Mouse (Mus musculus): ENCODE data around the gene Urm1. TPM values are rescaled to one million over a fixed set of nuclear protein-coding genes. Genes with fewer than 3 reads are reported as not detected.

Gene Urm1
- polyA plus RNA-seq, 1 experiment from 2014 or later, result 21.5 TPM

- peak overlapping the region; percentile 87 for H3K27ac ChIP-seq (ENCODE audit: low read depth, low read length)
- peaks cover 16% of the 10 kb centered on the region for H3K4me1 ChIP-seq (ENCODE audit: control insufficient read depth, insufficient read depth, low read length)
- peaks cover 20% of the 10 kb centered on the region for H3K36me3 ChIP-seq (ENCODE audit: control insufficient read depth, insufficient read depth, low read length)
- peak overlapping the region; percentile 95 for H3K9ac ChIP-seq (ENCODE audit: low read length)
- H3K9me3 ChIP-seq (ENCODE audit: control insufficient read depth, low read length), result no peaks in the 10 kb centered on the region
- H3K4me2 ChIP-seq, result peak overlapping the region; percentile 92
- ATAC-seq (ENCODE audit: low FRiP score) (peak; percentile 91), DNase-seq (ENCODE audit: low spot score, missing footprints) (peak; percentile 98)
- WGBS, result 0% methylated on average over 53 of the region's 61 CpGs
- H3K4me3 ChIP-seq (ENCODE audit: low read depth, low read length), result peak overlapping the region; percentile 98
- no peaks in the 10 kb centered on the region for H3K27me3 ChIP-seq (ENCODE audit: control insufficient read depth, insufficient read depth, low read length)
Observed at GRCm38 (mm10) chr2:29889991-29890833, 70.3 kb downstream of the Urm1 start.

- Histone ChIP-seq H3K36me3 (ENCODE audit: control insufficient read depth, insufficient read depth, low read length) (peaks cover 22% of the 10 kb centered on the region), H3K4me1 (ENCODE audit: control insufficient read depth, insufficient read depth, low read length) (peaks cover 16% of the 10 kb centered on the region), H3K9me3 (ENCODE audit: control insufficient read depth, low read length) (no peaks in the 10 kb centered on the region), H3K27me3 (ENCODE audit: control insufficient read depth, insufficient read depth, low read length) (no peaks in the 10 kb centered on the region), H3K4me2 (no peak overlapping the region), H3K27ac (ENCODE audit: low read depth, low read length) (no peak overlapping the region), H3K4me3 (ENCODE audit: low read depth, low read length) (no peak overlapping the region), H3K9ac (ENCODE audit: low read length) (no peak overlapping the region)
- no peak for ATAC-seq (ENCODE audit: low FRiP score)
- DNase-seq (ENCODE audit: low spot score, missing footprints), result no peak
- 90% methylated on average over 6 of the region's 6 CpGs for WGBS
Observed at GRCm38 (mm10) chr2:29891773-29892172, 71.9 kb downstream of the Urm1 start.

Small RNA genes lying within 50 kb of the gene (microRNA-seq; reads per million reads assigned to microRNA genes)
- gene Mir219a-2 (not detected), gene Mir219b (not detected)

Other genes with a start within 250 kb of the Urm1 start
- gene Rapgef1, start 200.4 kb upstream of the Urm1 start, polyA plus RNA-seq (2014; fragmentation: Nextera tagmentation; extraction: Ambion mirVana), result 12.4 and 15.6 TPM in 2 replicates
- not detected in 2 replicates for gene Gm13420, start 68.4 kb upstream of the Urm1 start, polyA plus RNA-seq (2014; fragmentation: Nextera tagmentation; extraction: Ambion mirVana)
- not detected in 2 replicates for gene Gm13547, start 60.8 kb upstream of the Urm1 start, polyA plus RNA-seq (2014; fragmentation: Nextera tagmentation; extraction: Ambion mirVana)
- 32.1 and 35.3 TPM in 2 replicates for gene Coq4, start 32.6 kb upstream of the Urm1 start, polyA plus RNA-seq (2014; fragmentation: Nextera tagmentation; extraction: Ambion mirVana)
- 25.9 and 29.1 TPM in 2 replicates for gene Trub2, start 31.6 kb upstream of the Urm1 start, polyA plus RNA-seq (2014; fragmentation: Nextera tagmentation; extraction: Ambion mirVana)
- gene Slc27a4, start 17.4 kb upstream of the Urm1 start, polyA plus RNA-seq (2014; fragmentation: Nextera tagmentation; extraction: Ambion mirVana), result 15.2 and 15.9 TPM in 2 replicates
- 13.4 and 14.0 TPM in 2 replicates for gene Cercam, start 49.1 kb downstream of the Urm1 start, polyA plus RNA-seq (2014; fragmentation: Nextera tagmentation; extraction: Ambion mirVana)
- 79.4 and 86.7 TPM in 2 replicates for gene Odf2, start 69.1 kb downstream of the Urm1 start, polyA plus RNA-seq (2014; fragmentation: Nextera tagmentation; extraction: Ambion mirVana)
- gene Gle1, start 115.4 kb downstream of the Urm1 start, polyA plus RNA-seq (2014; fragmentation: Nextera tagmentation; extraction: Ambion mirVana), result 52.5 and 57.4 TPM in 2 replicates
- 136 and 144 TPM in 2 replicates for gene Sptan1, start 145.5 kb downstream of the Urm1 start, polyA plus RNA-seq (2014; fragmentation: Nextera tagmentation; extraction: Ambion mirVana)
- 25.5 and 25.9 TPM in 2 replicates for gene Wdr34, start 228.8 kb downstream of the Urm1 start, polyA plus RNA-seq (2014; fragmentation: Nextera tagmentation; extraction: Ambion mirVana)
- 741 and 754 TPM in 2 replicates for gene Set, start 237.3 kb downstream of the Urm1 start, polyA plus RNA-seq (2014; fragmentation: Nextera tagmentation; extraction: Ambion mirVana)